Mouse (Mus musculus): ENCODE data around the gene Zfp759.
"Not testable (repeated sequence)": the region's sequence is repeated elsewhere in the genome, so short reads cannot be mapped to it uniquely, and the experiment has no call there.

Gene Zfp759

DNA sequence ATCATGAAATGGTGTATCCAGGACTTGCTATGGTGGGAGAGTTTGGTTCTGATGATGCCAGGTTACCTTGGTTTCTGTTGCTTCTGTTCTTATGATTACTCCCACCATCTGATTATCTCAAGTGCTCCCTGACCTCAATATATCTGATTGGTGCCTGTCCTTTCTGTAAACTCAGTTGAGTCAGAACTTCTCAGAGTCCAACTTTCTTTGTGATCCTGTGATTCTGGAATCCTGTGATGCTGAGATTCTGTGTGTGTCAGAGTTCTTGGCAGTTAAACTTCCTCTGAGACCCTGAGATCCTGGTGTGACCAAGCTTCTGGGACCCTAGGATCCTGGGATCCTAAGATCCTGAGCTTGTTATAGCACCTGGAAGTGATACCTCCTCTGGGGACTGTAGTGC lies at the start of gene Zfp759:
TSS of gene Zfp759 (plus strand) at position 301 of the 400 bp plus-strand sequence.
- in situ Hi-C loops (cut with MboI, MseI): loop anchor here in 1 of 2 experiments (10.0 to 25.0 kb wide), 2 partner anchors 183 to 1884 kb away; partner anchors contain the start of gene Zfp457

DNA sequence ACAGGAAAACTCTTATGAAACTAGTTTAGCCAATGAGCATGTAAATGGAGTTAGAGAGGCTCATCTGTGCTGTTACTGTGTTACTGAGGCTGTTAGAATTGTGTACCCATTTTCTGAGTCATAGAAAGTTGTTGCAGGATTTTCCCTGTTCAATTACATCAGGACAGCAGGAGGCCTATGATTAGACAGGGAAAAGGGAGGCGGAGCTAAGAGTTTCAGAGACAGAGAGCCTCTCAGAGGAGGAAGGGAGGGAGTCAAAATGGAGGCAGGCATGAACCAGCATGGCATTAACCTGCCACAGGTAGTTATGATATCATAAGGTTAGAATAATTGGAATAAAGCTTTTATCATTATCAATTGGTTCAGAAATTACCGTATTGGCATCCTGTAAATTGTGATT lies 48.7 kb upstream of the Zfp759 start:
- in situ Hi-C loops (cut with MboI, MseI): no loop called here

GRCm38 (mm10) chr13:67077244-67077643 lies 44.2 kb upstream of the Zfp759 start:
- in situ Hi-C loops (cut with MboI, MseI): no loop called here

DNA sequence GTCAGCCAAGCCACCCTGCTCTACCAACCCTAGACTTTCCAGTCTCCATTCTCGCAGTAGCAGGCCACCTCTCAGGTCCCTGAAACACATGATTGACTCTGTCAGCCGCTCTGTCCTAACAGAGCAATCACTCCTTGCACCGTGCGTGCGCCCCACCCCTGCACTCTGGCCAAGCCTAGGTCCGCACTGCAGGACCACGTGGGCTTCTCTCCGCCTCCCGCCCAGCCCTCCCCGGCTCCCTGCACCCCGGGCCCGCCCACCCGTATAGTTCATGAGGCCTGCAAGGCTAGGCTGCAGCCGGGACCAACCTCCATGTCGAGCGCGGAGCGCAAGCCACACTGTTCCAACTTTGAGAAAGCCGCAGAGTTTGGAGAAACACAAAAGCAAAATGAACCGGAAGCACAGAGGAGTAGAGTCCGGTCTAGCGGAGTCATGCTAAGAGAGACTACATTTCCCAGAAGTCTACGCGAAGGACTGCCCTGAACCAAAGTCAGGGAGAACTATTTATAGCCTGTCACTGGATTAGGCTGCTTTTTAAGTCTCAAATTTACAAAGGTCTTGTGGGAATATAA lies 40.2 kb upstream of the Zfp759 start:
- in situ Hi-C loops (cut with MboI, MseI): loop anchor here in 1 of 2 experiments (5.0 kb wide), 1 partner anchor 91 kb away; the partner anchor contains the start of gene Rsl1

DNA sequence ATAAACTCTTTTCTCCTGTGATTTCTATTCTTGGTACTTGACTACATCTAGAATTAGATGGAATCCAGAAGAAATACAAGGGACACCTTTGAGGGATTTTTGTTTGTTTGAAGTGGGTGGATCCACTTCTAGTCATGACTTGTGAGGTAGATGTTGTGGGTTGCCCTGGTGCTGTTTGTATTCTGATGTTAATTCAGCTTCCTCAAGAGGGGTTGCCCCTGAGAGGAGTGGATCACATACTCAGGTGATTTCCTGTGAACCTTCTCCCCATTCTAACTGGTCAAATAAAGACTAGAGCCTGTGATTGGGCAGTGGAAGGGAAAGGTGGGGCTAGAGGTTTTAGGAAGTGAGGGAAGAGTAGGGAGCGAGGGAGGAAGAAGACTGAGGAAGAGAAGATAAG lies 39.5 kb upstream of the Zfp759 start:
- in situ Hi-C loops (cut with MboI, MseI): loop anchor here in 1 of 2 experiments (5.0 kb wide), 1 partner anchor 90 kb away; the partner anchor contains the start of gene Rsl1

GRCm38 (mm10) chr13:67090154-67090553 lies 31.3 kb upstream of the Zfp759 start:
- in situ Hi-C loops (cut with MboI, MseI): no loop called here

- in situ Hi-C loops (cut with MboI, MseI): no loop called here
These were observed 23.6 kb upstream of the Zfp759 start, which contains the start of gene Zfp708 for GRCm38 (mm10) chr13:67097876-67098275. TSS of gene Zfp708 (minus strand) at chr13:67097976.

DNA sequence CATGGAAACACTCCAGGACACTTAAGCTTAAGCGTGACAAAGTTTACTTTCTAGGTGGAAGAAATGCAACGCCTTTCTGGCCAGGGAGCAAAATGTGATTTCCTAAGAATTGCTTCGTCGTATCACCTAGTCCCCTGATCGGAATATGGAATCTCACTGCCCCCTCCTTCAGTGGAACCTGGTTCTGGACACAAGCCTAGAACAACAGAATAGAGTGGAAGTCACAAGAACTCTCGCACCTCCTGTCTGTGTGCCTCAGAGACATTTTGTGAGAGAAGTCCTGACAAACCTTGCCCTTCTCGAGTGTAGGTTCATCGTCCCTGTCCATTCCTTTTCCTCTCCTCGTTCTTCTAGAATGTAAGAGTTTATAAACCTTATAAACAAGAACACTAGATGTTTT lies 13.8 kb upstream of the Zfp759 start:
- in situ Hi-C loops (cut with MboI, MseI): loop anchor here in 1 of 2 experiments (25.0 kb wide), 1 partner anchor 1870 kb away; no protein-coding TSS in a partner anchor

- in situ Hi-C loops (cut with MboI, MseI): loop anchor here in 1 of 2 experiments (25.0 kb wide), 1 partner anchor 1871 kb away; no protein-coding TSS in a partner anchor
These were observed 13.2 kb upstream of the Zfp759 start, which contains the start of gene Gm28557 for GRCm38 (mm10) chr13:67108194-67108820. TSS of gene Gm28557 (minus strand) at chr13:67108604.

DNA sequence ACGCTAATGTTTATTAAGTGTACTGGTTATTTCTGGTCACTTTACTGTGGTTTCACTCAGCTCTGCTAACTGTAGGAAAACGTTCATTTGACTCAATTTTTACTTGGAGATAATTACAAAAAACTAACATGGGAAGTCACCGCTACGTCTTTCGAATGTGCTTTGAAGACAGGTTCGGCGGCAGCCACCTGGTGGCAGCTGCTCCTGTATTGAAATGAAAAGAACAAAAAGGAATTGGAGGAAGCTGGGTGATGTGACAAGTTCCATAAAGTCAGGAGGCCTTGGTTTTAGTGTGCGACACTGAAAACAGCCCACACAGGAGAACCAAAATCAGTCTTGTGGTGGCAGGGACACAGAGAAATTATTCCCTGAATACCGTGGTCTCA lies 12.6 kb upstream of the Zfp759 start:
- in situ Hi-C loops (cut with MboI, MseI): loop anchor here in 1 of 2 experiments (25.0 kb wide), 1 partner anchor 1872 kb away; no protein-coding TSS in a partner anchor

GRCm38 (mm10) chr13:67112096-67112495 lies 9.4 kb upstream of the Zfp759 start:
- in situ Hi-C loops (cut with MboI, MseI): loop anchor here in 1 of 2 experiments (5.0 to 25.0 kb wide), 2 partner anchors 265 to 1875 kb away; partner anchors contain the start of genes Gm28041 and Zfp456

DNA sequence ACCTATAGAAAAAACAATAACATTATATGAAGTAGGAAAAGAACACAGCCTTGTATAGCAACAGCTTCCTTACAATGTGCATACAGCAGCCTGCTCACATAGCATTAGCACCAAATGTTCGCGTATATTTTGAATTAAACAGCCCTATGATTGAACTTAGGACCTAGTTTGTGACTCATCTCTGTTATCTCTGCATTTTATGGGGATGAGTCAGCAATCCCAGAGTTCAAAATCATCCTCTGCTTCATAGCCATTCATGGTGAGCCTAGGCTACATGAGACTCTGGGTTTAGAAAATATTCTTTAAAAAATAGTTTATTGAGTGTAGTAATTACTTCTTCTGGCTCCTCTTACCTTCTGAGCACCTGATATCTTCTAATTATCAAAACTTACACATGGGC lies 8.2 kb upstream of the Zfp759 start:
- in situ Hi-C loops (cut with MboI, MseI): loop anchor here in 1 of 2 experiments (5.0 to 25.0 kb wide), 2 partner anchors 264 to 1876 kb away; partner anchors contain the start of genes Gm28041 and Zfp456

GRCm38 (mm10) chr13:67116163-67116562 lies 5.3 kb upstream of the Zfp759 start, which contains the start of gene Rslcan18:
TSS of gene Rslcan18 (minus strand) at chr13:67116263.
- in situ Hi-C loops (cut with MboI, MseI): loop anchor here in 1 of 2 experiments (25.0 kb wide), 1 partner anchor 1879 kb away; no protein-coding TSS in a partner anchor

DNA sequence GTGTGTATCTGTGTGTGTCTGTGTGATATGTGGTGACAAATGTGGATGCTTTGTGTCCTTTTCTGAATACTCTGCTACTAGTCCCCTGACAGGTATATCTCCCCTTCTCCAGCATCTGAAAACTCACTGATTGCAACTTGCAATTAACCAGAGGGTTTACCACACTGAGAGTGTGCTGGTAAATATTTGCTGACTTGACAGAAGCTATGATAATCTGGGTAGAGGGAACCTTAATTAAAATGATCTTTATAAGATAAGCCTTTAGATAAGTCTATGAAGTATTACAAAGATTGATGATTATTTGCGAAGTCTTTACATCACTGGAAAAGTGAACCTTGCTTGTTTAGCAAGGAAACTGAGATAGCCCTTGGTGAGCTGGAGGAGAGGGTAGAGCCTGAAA lies 3.0 kb downstream of the Zfp759 start:
- in situ Hi-C loops (cut with MboI, MseI): loop anchor here in 1 of 2 experiments (10.0 to 25.0 kb wide), 2 partner anchors 180 to 1887 kb away; partner anchors contain the start of gene Zfp457

- in situ Hi-C loops (cut with MboI, MseI): loop anchor here (5.0 to 10.0 kb wide), 2 partner anchors 85 to 177 kb away; partner anchors contain the start of gene Zfp457 (in 1 of the 2)
These were observed 6.0 kb downstream of the Zfp759 start for GRCm38 (mm10) chr13:67127507-67127906.

GRCm38 (mm10) chr13:67128038-67128721 lies 6.7 kb downstream of the Zfp759 start:
- in situ Hi-C loops (cut with MboI, MseI): loop anchor here (5.0 to 10.0 kb wide), 2 partner anchors 84 to 177 kb away; partner anchors contain the start of gene Zfp457 (in 1 of the 2)

DNA sequence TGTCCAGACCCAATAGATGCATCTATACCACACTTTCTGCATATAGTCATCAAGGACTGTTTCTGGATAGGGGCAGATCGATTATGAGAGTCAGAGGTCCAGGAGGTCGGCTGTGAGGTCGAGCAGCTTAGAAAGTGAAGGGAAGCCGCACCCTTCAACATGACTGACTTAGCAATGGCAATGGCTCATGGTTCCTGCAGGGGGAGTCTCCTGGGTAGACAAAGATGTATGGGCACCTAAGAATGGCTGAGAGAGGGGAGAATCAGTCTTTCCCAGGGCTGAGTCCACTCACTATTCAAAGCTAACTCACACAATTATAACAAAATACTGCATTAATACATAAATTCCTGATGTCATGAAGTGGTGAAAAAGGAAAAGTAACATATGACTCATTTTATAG lies 44.7 kb downstream of the Zfp759 start:
- in situ Hi-C loops (cut with MboI, MseI): not testable (repeated sequence)

GRCm38 (mm10) chr13:67172991-67173722 lies 51.7 kb downstream of the Zfp759 start, which contains the start of gene Rsl1:
TSS of gene Rsl1 (plus strand) at chr13:67173182.
- in situ Hi-C loops (cut with MboI, MseI): loop anchor here in 1 of 2 experiments (5.0 kb wide), 2 partner anchors 41 to 91 kb away; no protein-coding TSS in a partner anchor

- in situ Hi-C loops (cut with MboI, MseI): loop anchor here in 1 of 2 experiments (5.0 kb wide), 2 partner anchors 41 to 91 kb away; no protein-coding TSS in a partner anchor
These were observed 52.2 kb downstream of the Zfp759 start for GRCm38 (mm10) chr13:67173723-67174055.
